Mouse (Mus musculus): ENCODE data around the gene Rbm20. TPM values are rescaled to one million over a fixed set of nuclear protein-coding genes. Genes with fewer than 3 reads are reported as not detected.
"Not testable (repeated sequence)": the region's sequence is repeated elsewhere in the genome, so short reads cannot be mapped to it uniquely, and the experiment has no call there.

The Rbm20 gene
- polyA plus RNA-seq, 1 experiment from 2014 or later = 1.4 TPM

- peak; percentile 52 for ATAC-seq
- H3K27me3 ChIP-seq = no peaks in the 10 kb centered on the region
- no peak overlapping the region for H3K9ac ChIP-seq (replicated peaks)
- peaks cover 27% of the 10 kb centered on the region for H3K4me1 ChIP-seq (replicated peaks)
- no peak overlapping the region for H3K4me2 ChIP-seq (replicated peaks)
- H3K36me3 ChIP-seq = 0 out of 2 replicates have a peak, but pooled peaks cover 7% of the 10 kb centered on the region
- WGBS = 69% methylated on average over 20 of the region's 20 CpGs
- H3K9me3 ChIP-seq = no peaks in the 10 kb centered on the region
- H3K27ac ChIP-seq = no peak overlapping the region
- no peak overlapping the region for H3K4me3 ChIP-seq (replicated peaks)
Observed at GRCm38 (mm10) chr19:53653624-53654467, 23.3 kb upstream of the Rbm20 start.

GRCm38 (mm10) chr19:53656443-53656842, 20.7 kb upstream of the Rbm20 start:
- WGBS = 91% methylated on average over 11 of the region's 11 CpGs
- not testable (repeated sequence) for H3K4me3 ChIP-seq (replicated peaks)

GRCm38 (mm10) chr19:53657437-53657836, 19.7 kb upstream of the Rbm20 start:
- no peak overlapping the region for H3K4me2 ChIP-seq (replicated peaks)
- no peak overlapping the region for H3K4me3 ChIP-seq (replicated peaks)
- H3K9me3 ChIP-seq = no peaks in the 10 kb centered on the region
- no peak overlapping the region for H3K9ac ChIP-seq (replicated peaks)
- peaks cover 18% of the 10 kb centered on the region for H3K4me1 ChIP-seq (replicated peaks)
- no peaks in the 10 kb centered on the region for H3K27me3 ChIP-seq
- no peak overlapping the region for H3K27ac ChIP-seq
- WGBS = 88% methylated on average over 5 of the region's 5 CpGs
- H3K36me3 ChIP-seq = no peaks in the 10 kb centered on the region
- no peak for ATAC-seq

More at GRCm38 (mm10) chr19:53656443-53656842, 20.7 kb upstream of the Rbm20 start:
- H3K4me1 ChIP-seq (replicated peaks) = peaks cover 18% of the 10 kb centered on the region
- not testable (repeated sequence) for H3K9ac ChIP-seq (replicated peaks); H3K4me2 ChIP-seq (replicated peaks); H3K36me3 ChIP-seq; H3K9me3 ChIP-seq; H3K27me3 ChIP-seq; ATAC-seq; H3K27ac ChIP-seq

GRCm38 (mm10) chr19:53660722-53661420, 16.2 kb upstream of the Rbm20 start:
- no peaks in the 10 kb centered on the region for H3K9me3 ChIP-seq
- H3K27me3 ChIP-seq = no peaks in the 10 kb centered on the region
- H3K9ac ChIP-seq (replicated peaks) = no peak overlapping the region
- ATAC-seq = no peak
- no peak overlapping the region for H3K4me3 ChIP-seq (replicated peaks)
- WGBS = 85% methylated on average over 9 of the region's 9 CpGs
- 0 out of 2 replicates have a peak, but pooled peaks cover 7% of the 10 kb centered on the region for H3K4me1 ChIP-seq (replicated peaks)
- no peak overlapping the region for H3K27ac ChIP-seq
- H3K4me2 ChIP-seq (replicated peaks) = no peak overlapping the region
- no peaks in the 10 kb centered on the region for H3K36me3 ChIP-seq

GRCm38 (mm10) chr19:53661938-53662722, 15.0 kb upstream of the Rbm20 start:
- Histone ChIP-seq H3K4me2 (replicated peaks) (no peak overlapping the region), H3K9ac (replicated peaks) (no peak overlapping the region), H3K4me3 (replicated peaks) (no peak overlapping the region), H3K9me3 (no peaks in the 10 kb centered on the region), H3K27ac (no peak overlapping the region), H3K27me3 (no peaks in the 10 kb centered on the region), H3K36me3 (no peaks in the 10 kb centered on the region), H3K4me1 (replicated peaks) (peaks cover 11% of the 10 kb centered on the region)
- ATAC-seq = no peak
- 37% methylated on average over 14 of the region's 14 CpGs for WGBS

- peaks cover 11% of the 10 kb centered on the region for H3K4me1 ChIP-seq (replicated peaks)
- no peaks in the 10 kb centered on the region for H3K9me3 ChIP-seq
- no peak overlapping the region for H3K27ac ChIP-seq
- no peaks in the 10 kb centered on the region for H3K36me3 ChIP-seq
- peaks cover 3% of the 10 kb centered on the region; the same call in 1 of the 2 replicates for H3K27me3 ChIP-seq
- no peak for ATAC-seq
- no peak overlapping the region for H3K4me2 ChIP-seq (replicated peaks)
- H3K4me3 ChIP-seq (replicated peaks) = no peak overlapping the region
- no peak overlapping the region for H3K9ac ChIP-seq (replicated peaks)
- 88% methylated on average over 9 of the region's 9 CpGs for WGBS
Observed at GRCm38 (mm10) chr19:53664831-53665230, 12.3 kb upstream of the Rbm20 start.

- H3K27ac ChIP-seq = no peak overlapping the region
- no peak overlapping the region for H3K4me3 ChIP-seq (replicated peaks)
- H3K27me3 ChIP-seq = peaks cover 3% of the 10 kb centered on the region; the same call in 1 of the 2 replicates
- ATAC-seq = no peak
- H3K4me1 ChIP-seq (replicated peaks) = peaks cover 15% of the 10 kb centered on the region
- H3K9ac ChIP-seq (replicated peaks) = no peak overlapping the region
- H3K36me3 ChIP-seq = no peaks in the 10 kb centered on the region
- WGBS = 83% methylated on average over 4 of the region's 4 CpGs
- H3K9me3 ChIP-seq = no peaks in the 10 kb centered on the region
- H3K4me2 ChIP-seq (replicated peaks) = no peak overlapping the region
Observed at GRCm38 (mm10) chr19:53665391-53665790, 11.7 kb upstream of the Rbm20 start.

- 0 out of 2 replicates have a peak, but pooled peaks have one; percentile 56 for ATAC-seq
- WGBS = 31% methylated on average over 8 of the region's 8 CpGs
- Histone ChIP-seq H3K4me3 (replicated peaks) (no peak overlapping the region), H3K36me3 (no peaks in the 10 kb centered on the region), H3K4me2 (replicated peaks) (no peak overlapping the region), H3K4me1 (replicated peaks) (peaks cover 24% of the 10 kb centered on the region), H3K27ac (no peak overlapping the region), H3K9ac (replicated peaks) (no peak overlapping the region), H3K9me3 (no peaks in the 10 kb centered on the region), H3K27me3 (peaks cover 11% of the 10 kb centered on the region)
Observed at GRCm38 (mm10) chr19:53666708-53667107, 10.4 kb upstream of the Rbm20 start.

GRCm38 (mm10) chr19:53668821-53669220, 8.3 kb upstream of the Rbm20 start:
- ATAC-seq = no peak
- Histone ChIP-seq H3K4me3 (replicated peaks) (no peak overlapping the region), H3K9me3 (no peaks in the 10 kb centered on the region), H3K27me3 (peaks cover 24% of the 10 kb centered on the region), H3K36me3 (no peaks in the 10 kb centered on the region), H3K4me2 (replicated peaks) (no peak overlapping the region), H3K4me1 (replicated peaks) (peaks cover 17% of the 10 kb centered on the region), H3K9ac (replicated peaks) (no peak overlapping the region), H3K27ac (no peak overlapping the region)
- 89% methylated on average over 7 of the region's 7 CpGs for WGBS

- peaks cover 17% of the 10 kb centered on the region for H3K4me1 ChIP-seq (replicated peaks)
Observed at GRCm38 (mm10) chr19:53670625-53671141, 6.4 kb upstream of the Rbm20 start.

GRCm38 (mm10) chr19:53671432-53671831, 5.7 kb upstream of the Rbm20 start:
- 53% methylated on average over 3 of the region's 3 CpGs for WGBS
- Histone ChIP-seq H3K36me3 (no peaks in the 10 kb centered on the region), H3K9me3 (no peaks in the 10 kb centered on the region), H3K4me2 (replicated peaks) (no peak overlapping the region), H3K27ac (no peak overlapping the region), H3K4me1 (replicated peaks) (peaks cover 22% of the 10 kb centered on the region), H3K4me3 (replicated peaks) (no peak overlapping the region), H3K9ac (replicated peaks) (no peak overlapping the region), H3K27me3 (peaks cover 50% of the 10 kb centered on the region)
- ATAC-seq = no peak

More at GRCm38 (mm10) chr19:53670625-53671141, 6.4 kb upstream of the Rbm20 start:
- Histone ChIP-seq H3K4me3 (replicated peaks) (no peak overlapping the region), H3K36me3 (no peaks in the 10 kb centered on the region), H3K27me3 (peaks cover 42% of the 10 kb centered on the region), H3K4me2 (replicated peaks) (no peak overlapping the region), H3K9me3 (no peaks in the 10 kb centered on the region), H3K27ac (no peak overlapping the region), H3K9ac (replicated peaks) (no peak overlapping the region)
- WGBS = 23% methylated on average over 12 of the region's 12 CpGs
- peak; percentile 53; the same call in 1 of the 2 replicates for ATAC-seq

Measured in midbrain, embryonic 13.5 days (tissue).